Mouse (Mus musculus): Measurements from ENCODE around the gene Nrxn3. TPM values are rescaled to one million over a fixed set of nuclear protein-coding genes. Genes with fewer than 3 reads are reported as not detected.
A peak's percentile ranks its signal among the peaks of the same experiment; 100 is the strongest.

Gene Nrxn3
- polyA plus RNA-seq, 1 experiment from 2014 or later = 88.1 TPM

GRCm38 (mm10) chr12:89830350-89830749, 1107.7 kb downstream of the Nrxn3 start:
- H3K36me3 ChIP-seq = no peaks in the 10 kb centered on the region
- no peak overlapping the region for H3K4me2 ChIP-seq (replicated peaks)
- H3K4me1 ChIP-seq (replicated peaks) = peaks cover 4% of the 10 kb centered on the region; the same call in 1 of the 2 replicates
- no peak for ATAC-seq
- no peaks in the 10 kb centered on the region for H3K9me3 ChIP-seq
- no peak overlapping the region for H3K9ac ChIP-seq (replicated peaks)
- H3K4me3 ChIP-seq (replicated peaks) = no peak overlapping the region
- no peaks in the 10 kb centered on the region for H3K27me3 ChIP-seq
- WGBS = 87% methylated on average over 5 of the region's 5 CpGs
- H3K27ac ChIP-seq = no peak overlapping the region

GRCm38 (mm10) chr12:89831300-89831699, 1108.6 kb downstream of the Nrxn3 start:
- H3K27ac ChIP-seq = no peak overlapping the region
- no peaks in the 10 kb centered on the region for H3K27me3 ChIP-seq
- H3K9ac ChIP-seq (replicated peaks) = no peak overlapping the region
- H3K4me1 ChIP-seq (replicated peaks) = peaks cover 4% of the 10 kb centered on the region; the same call in 1 of the 2 replicates
- no peaks in the 10 kb centered on the region for H3K9me3 ChIP-seq
- ATAC-seq = no peak
- WGBS = 89% methylated on average over 6 of the region's 6 CpGs
- H3K36me3 ChIP-seq = no peaks in the 10 kb centered on the region
- no peak overlapping the region for H3K4me2 ChIP-seq (replicated peaks)
- no peak overlapping the region for H3K4me3 ChIP-seq (replicated peaks)

DNA sequence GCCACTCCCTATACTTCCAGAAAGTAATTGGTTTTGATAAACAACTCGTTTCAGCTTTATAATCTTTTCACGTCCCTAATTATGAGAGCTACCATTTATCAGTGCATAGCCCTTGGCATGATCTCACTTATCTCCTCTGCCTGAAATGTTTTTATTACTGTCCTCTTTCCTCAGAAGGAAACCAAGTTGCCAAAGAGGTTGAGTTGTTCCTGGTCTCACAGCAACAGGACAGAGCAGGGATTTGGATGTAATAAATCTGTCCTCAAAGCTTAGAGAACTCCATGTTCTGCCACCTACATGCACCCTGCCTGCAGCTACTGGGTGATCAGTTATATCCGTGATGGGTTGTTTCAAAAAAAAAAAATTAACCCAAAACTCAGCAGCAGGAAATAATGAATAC, 1113.6 kb downstream of the Nrxn3 start:
- no peak for ATAC-seq
- Histone ChIP-seq H3K9ac (replicated peaks) (no peak overlapping the region), H3K4me3 (replicated peaks) (no peak overlapping the region), H3K4me2 (replicated peaks) (no peak overlapping the region), H3K36me3 (no peaks in the 10 kb centered on the region), H3K27ac (no peak overlapping the region), H3K27me3 (no peaks in the 10 kb centered on the region), H3K9me3 (no peaks in the 10 kb centered on the region), H3K4me1 (replicated peaks) (no peaks in the 10 kb centered on the region)
- WGBS = 84% methylated on average over 3 of the region's 3 CpGs

DNA sequence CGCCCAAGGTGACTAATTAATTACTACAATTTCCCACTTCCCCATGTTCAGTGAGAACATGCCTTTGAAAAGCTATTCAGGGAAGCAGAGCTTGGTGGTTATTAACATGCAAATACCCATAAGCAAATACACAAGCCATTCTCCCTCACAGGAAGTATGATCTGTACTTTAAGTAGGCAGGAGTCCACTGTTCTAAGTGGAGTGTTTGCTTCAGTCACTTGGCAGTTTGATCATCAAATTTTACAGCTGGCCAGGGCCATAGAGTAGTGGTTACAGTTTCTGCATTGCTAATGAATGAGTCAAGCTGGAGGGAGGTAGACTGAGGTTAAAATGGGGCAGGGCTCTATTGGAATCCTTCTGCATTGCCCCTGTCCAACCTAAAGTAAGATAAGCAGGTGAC, 1120.2 kb downstream of the Nrxn3 start:
- ATAC-seq = no peak
- Histone ChIP-seq H3K4me1 (replicated peaks) (peaks cover 8% of the 10 kb centered on the region), H3K4me2 (replicated peaks) (no peak overlapping the region), H3K4me3 (replicated peaks) (no peak overlapping the region), H3K9me3 (no peaks in the 10 kb centered on the region), H3K36me3 (no peaks in the 10 kb centered on the region), H3K27ac (no peak overlapping the region), H3K27me3 (no peaks in the 10 kb centered on the region), H3K9ac (replicated peaks) (no peak overlapping the region)
- 90% methylated on average over 1 of the region's 1 CpGs for WGBS

GRCm38 (mm10) chr12:89848116-89848515, 1125.4 kb downstream of the Nrxn3 start:
- no peak overlapping the region for H3K27ac ChIP-seq
- no peak overlapping the region for H3K9ac ChIP-seq (replicated peaks)
- no peak overlapping the region for H3K4me2 ChIP-seq (replicated peaks)
- H3K4me1 ChIP-seq (replicated peaks) = peaks cover 8% of the 10 kb centered on the region
- no peak overlapping the region for H3K4me3 ChIP-seq (replicated peaks)
- no peaks in the 10 kb centered on the region for H3K36me3 ChIP-seq
- WGBS = 62% methylated on average over 1 of the region's 1 CpGs
- no peaks in the 10 kb centered on the region for H3K9me3 ChIP-seq
- ATAC-seq = no peak
- H3K27me3 ChIP-seq = no peaks in the 10 kb centered on the region

- Histone ChIP-seq H3K27me3 (no peaks in the 10 kb centered on the region), H3K9me3 (no peaks in the 10 kb centered on the region), H3K27ac (no peak overlapping the region), H3K4me1 (replicated peaks) (peaks cover 12% of the 10 kb centered on the region), H3K4me2 (replicated peaks) (0 out of 2 replicates have a peak overlapping the region, but pooled peaks have one; percentile 2), H3K36me3 (no peaks in the 10 kb centered on the region), H3K4me3 (replicated peaks) (no peak overlapping the region), H3K9ac (replicated peaks) (no peak overlapping the region)
- ATAC-seq = no peak
- WGBS = 28% methylated on average over 4 of the region's 4 CpGs
Measured at GRCm38 (mm10) chr12:89854355-89854754, 1131.7 kb downstream of the Nrxn3 start.

DNA sequence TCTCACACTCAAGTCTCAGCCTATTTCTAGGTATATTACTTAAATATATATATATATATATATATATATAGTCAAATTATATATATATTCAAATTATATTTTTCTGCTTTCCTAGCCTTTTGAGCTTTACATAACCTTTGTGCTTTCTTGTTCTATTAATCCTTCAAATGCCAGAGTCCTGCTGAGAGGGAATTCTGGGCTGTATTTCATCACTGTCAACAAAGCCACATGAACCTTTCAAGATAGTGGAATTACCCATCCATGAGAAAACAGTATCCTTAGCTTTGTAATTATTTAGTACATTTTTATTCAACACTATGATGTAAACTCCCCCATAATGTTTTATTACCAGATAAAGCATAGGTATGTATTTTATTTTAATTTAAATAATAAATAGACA, 1144.4 kb downstream of the Nrxn3 start:
- no peak for ATAC-seq
- no peaks in the 10 kb centered on the region for H3K4me1 ChIP-seq (replicated peaks)
- no peak overlapping the region for H3K9ac ChIP-seq (replicated peaks)
- no peaks in the 10 kb centered on the region for H3K9me3 ChIP-seq
- H3K4me2 ChIP-seq (replicated peaks) = no peak overlapping the region
- H3K27me3 ChIP-seq = no peaks in the 10 kb centered on the region
- no peak overlapping the region for H3K27ac ChIP-seq
- H3K4me3 ChIP-seq (replicated peaks) = no peak overlapping the region
- no peaks in the 10 kb centered on the region for H3K36me3 ChIP-seq

DNA sequence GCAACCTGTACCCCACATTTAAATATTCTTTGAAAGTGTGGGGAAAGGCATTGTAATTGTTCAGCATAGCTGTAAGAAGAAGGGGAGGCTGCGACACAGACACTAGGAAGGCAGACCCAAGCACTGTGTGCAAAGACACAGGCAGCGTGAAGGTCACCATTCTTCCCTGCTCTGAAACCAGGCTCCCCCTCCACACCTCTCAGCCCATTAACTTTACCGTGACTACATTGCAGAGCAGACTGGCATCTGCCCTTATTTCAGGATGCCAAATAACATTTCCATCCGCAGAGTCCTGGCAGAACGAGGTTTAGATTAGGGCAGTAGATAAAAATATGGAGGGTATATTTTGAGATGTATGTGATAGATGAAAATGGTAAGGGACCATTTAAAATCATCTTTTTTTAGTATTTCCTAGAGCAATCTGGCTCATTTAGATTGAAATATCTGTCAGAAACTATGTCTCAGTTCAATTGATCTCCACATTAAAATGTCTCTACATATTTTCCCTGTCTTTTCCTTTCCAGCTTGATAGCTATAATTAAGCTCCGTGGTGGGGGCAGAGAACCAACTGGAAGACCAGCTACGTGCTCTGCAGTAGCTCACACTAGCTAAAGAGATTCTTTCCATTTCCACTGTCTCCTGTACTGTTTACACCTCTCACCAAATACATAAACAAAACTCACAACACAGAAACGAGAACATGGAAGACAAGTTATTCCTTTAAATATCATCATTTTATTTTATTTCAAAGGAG, 1160.1 kb downstream of the Nrxn3 start:
- no peak overlapping the region for H3K9ac ChIP-seq (replicated peaks)
- no peaks in the 10 kb centered on the region for H3K9me3 ChIP-seq
- no peaks in the 10 kb centered on the region for H3K27me3 ChIP-seq
- H3K27ac ChIP-seq = no peak overlapping the region
- 0 out of 2 replicates have a peak, but pooled peaks cover 4% of the 10 kb centered on the region for H3K4me1 ChIP-seq (replicated peaks)
- no peaks in the 10 kb centered on the region for H3K36me3 ChIP-seq
- WGBS = 66% methylated on average over 8 of the region's 8 CpGs
- no peak overlapping the region for H3K4me3 ChIP-seq (replicated peaks)
- no peak for ATAC-seq
- no peak overlapping the region for H3K4me2 ChIP-seq (replicated peaks)

GRCm38 (mm10) chr12:89884576-89884975, 1161.9 kb downstream of the Nrxn3 start:
- WGBS = 96% methylated on average over 1 of the region's 1 CpGs
- Histone ChIP-seq H3K9ac (replicated peaks) (no peak overlapping the region), H3K4me2 (replicated peaks) (no peak overlapping the region), H3K9me3 (no peaks in the 10 kb centered on the region), H3K36me3 (no peaks in the 10 kb centered on the region), H3K27me3 (no peaks in the 10 kb centered on the region), H3K27ac (no peak overlapping the region), H3K4me1 (replicated peaks) (0 out of 2 replicates have a peak, but pooled peaks cover under 1% of the 10 kb centered on the region), H3K4me3 (replicated peaks) (no peak overlapping the region)
- no peak for ATAC-seq

DNA sequence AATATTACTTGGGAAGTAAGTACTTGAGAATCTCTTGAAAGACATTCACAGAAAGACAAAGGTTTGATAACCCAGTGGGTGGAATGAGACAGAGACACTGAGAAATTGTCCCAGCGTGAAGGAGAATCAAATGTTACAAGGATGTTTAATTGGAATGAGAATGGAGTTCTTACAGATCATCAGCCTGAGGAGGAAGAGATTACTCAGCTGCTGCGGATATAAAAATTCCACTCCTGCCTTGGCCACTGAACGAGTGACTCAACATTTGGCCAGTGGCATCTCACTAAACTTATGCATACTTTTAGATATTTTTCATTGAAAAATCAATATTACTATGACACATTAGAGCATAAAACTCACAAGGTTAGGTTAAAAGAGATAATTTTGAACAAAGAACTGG, 1166.0 kb downstream of the Nrxn3 start:
- no peak overlapping the region for H3K9ac ChIP-seq (replicated peaks)
- H3K4me3 ChIP-seq (replicated peaks) = no peak overlapping the region
- no peak overlapping the region for H3K27ac ChIP-seq
- H3K9me3 ChIP-seq = no peaks in the 10 kb centered on the region
- no peak overlapping the region for H3K4me2 ChIP-seq (replicated peaks)
- 84% methylated on average over 3 of the region's 3 CpGs for WGBS
- no peaks in the 10 kb centered on the region for H3K36me3 ChIP-seq
- no peak for ATAC-seq
- no peaks in the 10 kb centered on the region for H3K4me1 ChIP-seq (replicated peaks)
- H3K27me3 ChIP-seq = no peaks in the 10 kb centered on the region

- no peaks in the 10 kb centered on the region for H3K36me3 ChIP-seq
- H3K4me2 ChIP-seq (replicated peaks) = no peak overlapping the region
- 46% methylated on average over 2 of the region's 2 CpGs for WGBS
- ATAC-seq = no peak
- no peak overlapping the region for H3K4me3 ChIP-seq (replicated peaks)
- H3K27ac ChIP-seq = no peak overlapping the region
- H3K9me3 ChIP-seq = no peaks in the 10 kb centered on the region
- no peak overlapping the region for H3K9ac ChIP-seq (replicated peaks)
- no peaks in the 10 kb centered on the region for H3K4me1 ChIP-seq (replicated peaks)
- H3K27me3 ChIP-seq = no peaks in the 10 kb centered on the region
Measured at GRCm38 (mm10) chr12:89896901-89897300, 1174.2 kb downstream of the Nrxn3 start.

GRCm38 (mm10) chr12:89909578-89909977, 1186.9 kb downstream of the Nrxn3 start:
- 27% methylated on average over 3 of the region's 3 CpGs for WGBS
- H3K4me1 ChIP-seq (replicated peaks) = peaks cover 10% of the 10 kb centered on the region
- no peaks in the 10 kb centered on the region for H3K9me3 ChIP-seq
- ATAC-seq = peak; percentile 68
- no peak overlapping the region for H3K4me3 ChIP-seq (replicated peaks)
- no peaks in the 10 kb centered on the region for H3K27me3 ChIP-seq
- no peak overlapping the region for H3K9ac ChIP-seq (replicated peaks)
- H3K4me2 ChIP-seq (replicated peaks) = no peak overlapping the region
- peak overlapping the region; percentile 58 for H3K27ac ChIP-seq
- H3K36me3 ChIP-seq = no peaks in the 10 kb centered on the region
